Mouse (Mus musculus): ENCODE results near the gene Traf3ip2.

Gene Traf3ip2

GRCm38 (mm10) chr10:39630811-39631210, 18.1 kb downstream of the Traf3ip2 start:
- DNase-seq (ENCODE audit: low read depth in 2 of 2, low spot score in 2 of 2), result no peak

- DNase-seq (ENCODE audit: low read depth in 2 of 2, low spot score in 2 of 2), result no peak
Measured at GRCm38 (mm10) chr10:39631627-39632026, 18.9 kb downstream of the Traf3ip2 start.

- no peak for DNase-seq (ENCODE audit: low read depth in 2 of 2, low spot score in 2 of 2)
Measured at GRCm38 (mm10) chr10:39633379-39633778, 20.6 kb downstream of the Traf3ip2 start.

GRCm38 (mm10) chr10:39634423-39635101, 21.8 kb downstream of the Traf3ip2 start:
- no peak for DNase-seq (ENCODE audit: low read depth in 2 of 2, low spot score in 2 of 2)

- DNase-seq (ENCODE audit: low read depth in 2 of 2, low spot score in 2 of 2), result no peak
Measured at GRCm38 (mm10) chr10:39638862-39639261, 26.1 kb downstream of the Traf3ip2 start.

- DNase-seq (ENCODE audit: low read depth in 2 of 2, low spot score in 2 of 2), result no peak
Measured at GRCm38 (mm10) chr10:39639783-39640182, 27.0 kb downstream of the Traf3ip2 start.

GRCm38 (mm10) chr10:39640817-39641226, 28.1 kb downstream of the Traf3ip2 start:
- no peak for DNase-seq (ENCODE audit: low read depth in 2 of 2, low spot score in 2 of 2)

- DNase-seq (ENCODE audit: low read depth in 2 of 2, low spot score in 2 of 2), result no peak
Measured at GRCm38 (mm10) chr10:39645789-39646628, 33.3 kb downstream of the Traf3ip2 start.

- no peak for DNase-seq (ENCODE audit: low read depth in 2 of 2, low spot score in 2 of 2)
Measured at GRCm38 (mm10) chr10:39646629-39647019, 33.9 kb downstream of the Traf3ip2 start.

GRCm38 (mm10) chr10:39647118-39647517, 34.4 kb downstream of the Traf3ip2 start:
- DNase-seq (ENCODE audit: low read depth in 2 of 2, low spot score in 2 of 2), result no peak

- no peak for DNase-seq (ENCODE audit: low read depth in 2 of 2, low spot score in 2 of 2)
Measured at GRCm38 (mm10) chr10:39648278-39648677, 35.5 kb downstream of the Traf3ip2 start.

GRCm38 (mm10) chr10:39649550-39649949, 36.8 kb downstream of the Traf3ip2 start:
- no peak for DNase-seq (ENCODE audit: low read depth in 2 of 2, low spot score in 2 of 2)

GRCm38 (mm10) chr10:39650316-39650715, 37.6 kb downstream of the Traf3ip2 start:
- no peak for DNase-seq (ENCODE audit: low read depth in 2 of 2, low spot score in 2 of 2)

GRCm38 (mm10) chr10:39654001-39654416, 41.3 kb downstream of the Traf3ip2 start:
- no peak for DNase-seq (ENCODE audit: low read depth in 2 of 2, low spot score in 2 of 2)

GRCm38 (mm10) chr10:39658901-39659410, 46.2 kb downstream of the Traf3ip2 start:
- DNase-seq (ENCODE audit: low read depth in 2 of 2, low spot score in 2 of 2), result no peak

- DNase-seq (ENCODE audit: low read depth in 2 of 2, low spot score in 2 of 2), result no peak
Measured at GRCm38 (mm10) chr10:39659411-39660268, 46.9 kb downstream of the Traf3ip2 start.

GRCm38 (mm10) chr10:39660269-39660655, 47.5 kb downstream of the Traf3ip2 start:
- no peak for DNase-seq (ENCODE audit: low read depth in 2 of 2, low spot score in 2 of 2)

- no peak for DNase-seq (ENCODE audit: low read depth in 2 of 2, low spot score in 2 of 2)
Measured at GRCm38 (mm10) chr10:39660698-39661097, 48.0 kb downstream of the Traf3ip2 start.

- no peak for DNase-seq (ENCODE audit: low read depth in 2 of 2, low spot score in 2 of 2)
Measured at GRCm38 (mm10) chr10:39665071-39665502, 52.4 kb downstream of the Traf3ip2 start.

GRCm38 (mm10) chr10:39666027-39666426, 53.3 kb downstream of the Traf3ip2 start:
- DNase-seq (ENCODE audit: low read depth in 2 of 2, low spot score in 2 of 2), result no peak

GRCm38 (mm10) chr10:39671451-39671850, 58.7 kb downstream of the Traf3ip2 start:
- DNase-seq (ENCODE audit: low read depth in 2 of 2, low spot score in 2 of 2), result no peak
